Comparison of ENCODE assay signal across 15 mouse cellular contexts in the genomic region with DNA sequence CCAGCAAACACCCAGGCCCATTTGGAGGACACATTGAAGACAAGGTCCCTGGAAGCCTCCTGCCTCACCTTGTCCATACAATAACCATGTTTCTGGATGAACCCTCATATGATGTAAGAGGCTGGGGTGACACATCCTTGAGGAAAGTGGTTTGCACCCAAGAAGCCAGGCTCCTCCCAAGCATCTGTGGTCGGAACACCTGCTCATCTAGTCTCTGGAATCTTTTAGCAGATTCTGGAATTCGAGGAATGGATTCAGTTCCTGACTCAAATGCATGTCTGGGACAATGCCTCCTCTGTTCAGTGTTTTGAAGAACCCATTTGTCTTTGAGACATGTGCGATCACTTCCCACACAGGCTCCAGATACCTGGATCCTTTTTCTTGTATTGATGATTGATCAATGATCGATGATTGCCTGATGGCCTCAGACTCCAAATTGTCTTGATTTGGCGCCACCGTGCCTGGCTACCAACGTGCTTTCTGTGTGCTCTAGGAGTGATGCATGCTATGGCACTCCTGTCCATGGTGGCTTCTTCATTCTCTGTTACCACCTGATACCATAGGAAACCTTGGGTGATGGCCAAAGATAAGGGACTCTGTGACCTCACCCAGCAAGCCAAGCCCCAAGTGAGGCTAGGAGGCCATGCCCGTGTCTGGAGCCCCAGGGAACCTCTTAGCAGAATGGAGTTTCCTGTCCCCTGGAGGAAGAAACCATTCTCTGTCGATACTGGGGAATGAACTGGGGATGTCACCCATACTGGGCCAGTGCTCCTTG.
"Had no signal": no experiment of that assay in that cellular context is flagged by ENCODE, and none has a peak within 500 bp of the region (broad histone marks: within the 10 kb centered on the region; RNA-seq: fewer than 3 reads in every experiment).

No protein-coding gene starts in this region.

- H3K4me3 ChIP-seq: intestine, embryonic 15.5 days; layer of hippocampus, adult 2 months; left cerebral cortex, adult 2 months; limb, embryonic 12.5 days; lung, embryonic 15.5 days; midbrain, embryonic 13.5 days; stomach, embryonic 15.5 days had no signal

- H3K27ac ChIP-seq: intestine, embryonic 15.5 days; layer of hippocampus, adult 2 months; left cerebral cortex, adult 2 months; limb, embryonic 12.5 days; lung, embryonic 15.5 days; macrophage; midbrain, embryonic 13.5 days; stomach, embryonic 15.5 days had no signal

- H3K9me3 ChIP-seq: intestine, embryonic 15.5 days; limb, embryonic 12.5 days; lung, embryonic 15.5 days; midbrain, embryonic 13.5 days; stomach, embryonic 15.5 days had no signal

- H3K27me3 ChIP-seq: intestine, embryonic 15.5 days; lung, embryonic 15.5 days; midbrain, embryonic 13.5 days; stomach, embryonic 15.5 days had no signal

- ATAC-seq: intestine, embryonic 15.5 days; midbrain, embryonic 13.5 days had no signal

- H3K9ac ChIP-seq: intestine, embryonic 15.5 days; limb, embryonic 12.5 days; lung, embryonic 15.5 days; midbrain, embryonic 13.5 days; stomach, embryonic 15.5 days had no signal

- H3K4me1 ChIP-seq: lung, embryonic 15.5 days; stomach, embryonic 15.5 days had no signal

- DNase-seq: kidney, adult 18-20 months; kidney, postnatal 10 days; kidney, postnatal 4 days; lung, postnatal 14 days; right cerebral cortex, postnatal 14 days; thymus, adult 2 months; thymus, postnatal 25 days had no signal

- H3K4me2 ChIP-seq: intestine, embryonic 15.5 days; limb, embryonic 12.5 days; lung, embryonic 15.5 days; midbrain, embryonic 13.5 days; stomach, embryonic 15.5 days had no signal

- H3K36me3 ChIP-seq: intestine, embryonic 15.5 days; limb, embryonic 12.5 days; lung, embryonic 15.5 days; midbrain, embryonic 13.5 days; stomach, embryonic 15.5 days had no signal
